Mouse (Mus musculus): ENCODE measurements at regions not wholly inside any gene's neighbourhood (a gene's known extent, or its start where the extent isn't known, plus 50 kb on each side); places are given as distances from the start of the nearest gene placed in this dataset.
"Not testable (repeated sequence)": the region's sequence is repeated elsewhere in the genome, so short reads cannot be mapped to it uniquely, and the experiment has no call there.

- in situ Hi-C loops (cut with MboI; ENCODE audit: low pct_unique_long_range_greater_than_20kb), result no loop called here
- ChIA-PET CTCF (no interaction called here), POLR2A (no interaction called here)
- ATAC-seq (no peak), DNase-seq (ENCODE audit: low read depth, low spot score) (no peak)
- TF ChIP-seq CTCF (IDR thresholded peaks at IDR 0.05), result peak; percentile 44
- peaks cover 6% of the 10 kb centered on the region for H3K27me3 ChIP-seq
Measured at GRCm38 (mm10) chr4:23913396-23913795, 582.9 kb upstream of the Mms22l start.

- DNase-seq (ENCODE audit: low read depth, low spot score), result no peak
- ATAC-seq, result no peak
- ChIA-PET CTCF (no interaction called here), POLR2A (no interaction called here)
- no peak for TF ChIP-seq CTCF (IDR thresholded peaks at IDR 0.05)
- peaks cover 6% of the 10 kb centered on the region for H3K27me3 ChIP-seq
- in situ Hi-C loops (cut with MboI; ENCODE audit: low pct_unique_long_range_greater_than_20kb), result no loop called here
Measured at GRCm38 (mm10) chr4:23913822-23914221, 582.4 kb upstream of the Mms22l start.

GRCm38 (mm10) chr4:23914423-23914822, 581.8 kb upstream of the Mms22l start:
- H3K27me3 ChIP-seq, result peaks cover 6% of the 10 kb centered on the region
- no peak for TF ChIP-seq CTCF (IDR thresholded peaks at IDR 0.05)
- in situ Hi-C loops (cut with MboI; ENCODE audit: low pct_unique_long_range_greater_than_20kb), result no loop called here
- DNase-seq (ENCODE audit: low read depth, low spot score), result no peak
- POLR2A ChIA-PET, result no interaction called here
- CTCF ChIA-PET, result interaction anchor here (1.1 kb wide), 1 partner anchor 40 kb away, joined by 3 read pairs; no protein-coding TSS in a partner anchor
- no peak for ATAC-seq

- POLR2A ChIA-PET, result no interaction called here
- no peak for TF ChIP-seq CTCF (IDR thresholded peaks at IDR 0.05)
- CTCF ChIA-PET, result no interaction called here
- no peak for ATAC-seq
- no peaks in the 10 kb centered on the region for H3K27me3 ChIP-seq
- in situ Hi-C loops (cut with MboI; ENCODE audit: low pct_unique_long_range_greater_than_20kb), result no loop called here
- no peak for DNase-seq (ENCODE audit: low read depth, low spot score)
Measured at GRCm38 (mm10) chr4:23921520-23921919, 574.7 kb upstream of the Mms22l start.

- TF ChIP-seq CTCF (IDR thresholded peaks at IDR 0.05), result no peak
- ATAC-seq, result peak; percentile 95
- POLR2A ChIA-PET, result no interaction called here
- in situ Hi-C loops (cut with MboI; ENCODE audit: low pct_unique_long_range_greater_than_20kb), result no loop called here
- DNase-seq (ENCODE audit: low read depth, low spot score), result peak; percentile 20
- H3K27me3 ChIP-seq, result no peaks in the 10 kb centered on the region
- CTCF ChIA-PET, result no interaction called here
Measured at GRCm38 (mm10) chr4:23954140-23954539, 542.1 kb upstream of the Mms22l start.

- H3K27me3 ChIP-seq; DNase-seq (ENCODE audit: low read depth, low spot score); in situ Hi-C loops (cut with MboI; ENCODE audit: low pct_unique_long_range_greater_than_20kb); ATAC-seq; POLR2A ChIA-PET; CTCF ChIA-PET: not testable (repeated sequence)
Measured at GRCm38 (mm10) chr4:23982193-23982592, 514.1 kb upstream of the Mms22l start.

- DNase-seq (ENCODE audit: low read depth, low spot score) (no peak), ATAC-seq (peak; percentile 89)
- ChIA-PET CTCF (no interaction called here), POLR2A (no interaction called here)
- no peak for TF ChIP-seq CTCF (IDR thresholded peaks at IDR 0.05)
- in situ Hi-C loops (cut with MboI; ENCODE audit: low pct_unique_long_range_greater_than_20kb), result no loop called here
- no peaks in the 10 kb centered on the region for H3K27me3 ChIP-seq
Measured at GRCm38 (mm10) chr4:23982790-23983451, 513.3 kb upstream of the Mms22l start.

GRCm38 (mm10) chr4:23983452-23983805, 512.8 kb upstream of the Mms22l start:
- ATAC-seq (peak; percentile 31), DNase-seq (ENCODE audit: low read depth, low spot score) (peak; percentile 3)
- in situ Hi-C loops (cut with MboI; ENCODE audit: low pct_unique_long_range_greater_than_20kb), result no loop called here
- CTCF ChIA-PET, result no interaction called here
- POLR2A ChIA-PET, result no interaction called here
- H3K27me3 ChIP-seq, result no peaks in the 10 kb centered on the region
- TF ChIP-seq CTCF (IDR thresholded peaks at IDR 0.05), result no peak

- in situ Hi-C loops (cut with MboI; ENCODE audit: low pct_unique_long_range_greater_than_20kb), result no loop called here
- ChIA-PET CTCF (no interaction called here), POLR2A (no interaction called here)
- DNase-seq (ENCODE audit: low read depth, low spot score), result no peak
- no peaks in the 10 kb centered on the region for H3K27me3 ChIP-seq
- no peak for TF ChIP-seq CTCF (IDR thresholded peaks at IDR 0.05)
- ATAC-seq, result no peak
Measured at GRCm38 (mm10) chr4:23984005-23984404, 512.2 kb upstream of the Mms22l start.

- no peak for TF ChIP-seq CTCF (IDR thresholded peaks at IDR 0.05)
- in situ Hi-C loops (cut with MboI; ENCODE audit: low pct_unique_long_range_greater_than_20kb), result no loop called here
- no peak for DNase-seq (ENCODE audit: low read depth, low spot score)
- no peak for ATAC-seq
- CTCF ChIA-PET, result interaction anchor here (1.3 kb wide), 1 partner anchor 13 kb away, joined by 3 read pairs; no protein-coding TSS in a partner anchor
- POLR2A ChIA-PET, result no interaction called here
- H3K27me3 ChIP-seq, result no peaks in the 10 kb centered on the region
Measured at GRCm38 (mm10) chr4:23985956-23986355, 510.3 kb upstream of the Mms22l start.

- ChIA-PET CTCF (no interaction called here), POLR2A (no interaction called here)
- TF ChIP-seq CTCF (IDR thresholded peaks at IDR 0.05), result no peak
- in situ Hi-C loops (cut with MboI; ENCODE audit: low pct_unique_long_range_greater_than_20kb), result no loop called here
- ATAC-seq, result no peak
- no peaks in the 10 kb centered on the region for H3K27me3 ChIP-seq
- DNase-seq (ENCODE audit: low read depth, low spot score), result no peak
Measured at GRCm38 (mm10) chr4:23993823-23994222, 502.4 kb upstream of the Mms22l start.

GRCm38 (mm10) chr4:23994261-23994965, 501.8 kb upstream of the Mms22l start:
- no peak for DNase-seq (ENCODE audit: low read depth, low spot score)
- no peak for TF ChIP-seq CTCF (IDR thresholded peaks at IDR 0.05)
- POLR2A ChIA-PET, result no interaction called here
- CTCF ChIA-PET, result no interaction called here
- H3K27me3 ChIP-seq, result no peaks in the 10 kb centered on the region
- in situ Hi-C loops (cut with MboI; ENCODE audit: low pct_unique_long_range_greater_than_20kb), result no loop called here
- no peak for ATAC-seq
